Mouse (Mus musculus): ENCODE data around the gene Bicc1. TPM values are rescaled to one million over a fixed set of nuclear protein-coding genes. Genes with fewer than 3 reads are reported as not detected.
A peak's percentile ranks its signal among the peaks of the same experiment; 100 is the strongest.
"Not testable (repeated sequence)": the region's sequence is repeated elsewhere in the genome, so short reads cannot be mapped to it uniquely, and the experiment has no call there.

The Bicc1 gene
- total RNA-seq, 4 experiments from 2014 or later, result 4.8 to 7.1 (median 5.3) TPM

DNA sequence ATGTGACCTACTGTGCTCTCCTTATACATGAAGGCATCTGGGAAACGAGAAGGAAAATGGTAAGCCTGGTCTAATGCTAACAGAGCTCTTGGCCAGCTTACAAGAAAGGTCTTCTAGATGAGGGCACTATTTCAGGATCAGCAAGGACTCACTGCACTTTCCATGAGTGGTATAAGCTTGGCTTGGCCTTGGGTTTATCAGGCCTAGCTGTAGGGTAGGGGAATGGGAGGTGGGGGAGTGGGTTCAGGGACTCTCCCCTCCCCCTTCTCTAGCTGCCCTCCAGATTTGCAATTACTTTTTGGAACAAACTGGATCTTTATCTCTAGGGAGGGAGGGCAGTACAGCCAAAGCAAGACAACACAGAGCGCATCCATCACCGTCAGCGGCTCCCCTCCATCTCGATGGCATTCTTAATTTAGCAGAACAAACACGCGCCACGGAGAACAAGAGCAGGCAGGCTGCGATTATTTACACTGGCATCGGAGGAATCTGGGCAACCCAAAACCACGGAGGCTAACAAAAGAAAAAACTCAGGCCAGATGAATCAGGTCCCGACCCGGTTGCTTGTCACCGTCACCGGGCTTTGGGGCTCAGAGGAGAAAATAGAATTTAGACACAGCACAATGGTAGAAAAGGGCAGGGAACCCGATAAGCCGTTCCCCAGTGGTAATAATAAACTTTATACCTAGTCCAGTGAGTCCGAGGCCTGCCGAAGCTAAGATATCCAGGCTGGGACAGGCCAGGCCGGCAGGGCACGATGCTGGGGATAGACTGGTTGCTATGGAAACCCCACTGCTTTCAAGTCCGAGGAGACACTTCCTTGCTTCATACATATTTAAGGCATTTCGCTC is 210.0 kb downstream of the Bicc1 start:
- no peak for DNase-seq (ENCODE audit: low spot score in 2 of 2)

- peak; percentile 31 to 37 for DNase-seq (ENCODE audit: low spot score in 2 of 2)
These were observed 211.2 kb downstream of the Bicc1 start for GRCm38 (mm10) chr10:70948276-70948675.

DNA sequence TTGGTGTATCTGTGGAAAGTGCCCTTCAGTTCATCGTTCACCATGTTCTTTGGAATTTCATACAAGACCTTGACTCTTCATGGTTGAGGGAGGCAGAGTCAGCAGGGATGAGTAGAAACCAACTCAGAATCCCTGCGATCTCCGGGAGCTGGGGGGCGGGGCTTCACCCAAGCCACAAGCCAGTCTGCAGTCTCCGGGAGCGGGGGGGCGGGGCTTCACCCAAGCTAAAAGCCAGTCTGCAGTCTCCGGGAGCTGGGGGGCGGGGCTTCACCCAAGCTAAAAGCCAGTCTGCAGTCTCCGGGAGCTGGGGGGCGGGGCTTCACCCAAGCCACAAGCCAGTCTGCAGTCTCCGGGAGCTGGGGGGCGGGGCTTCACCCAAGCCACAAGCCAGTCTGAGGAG is 213.4 kb downstream of the Bicc1 start:
- DNase-seq (ENCODE audit: low spot score in 2 of 2), result not testable (repeated sequence)

DNA sequence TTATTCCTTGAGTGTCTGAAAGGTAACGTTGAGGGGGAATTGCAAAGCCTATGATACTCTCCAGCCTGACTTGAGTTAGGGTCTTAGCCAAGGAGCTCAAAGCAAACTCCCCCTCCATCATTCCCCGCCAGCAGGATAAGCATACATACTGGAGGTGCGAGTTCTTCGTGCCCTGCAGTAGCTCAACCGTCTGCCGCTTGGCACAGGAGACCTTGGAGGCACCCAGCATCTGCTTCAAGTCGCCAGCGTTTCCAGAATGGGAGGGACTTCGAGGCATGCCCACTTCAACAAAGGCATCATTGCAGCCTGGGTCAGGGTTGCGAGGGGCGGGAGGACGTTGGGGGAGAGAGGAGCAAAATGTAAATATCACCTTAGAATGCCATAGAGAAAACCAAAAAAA is 214.4 kb downstream of the Bicc1 start:
- no peak for DNase-seq (ENCODE audit: low spot score in 2 of 2)

GRCm38 (mm10) chr10:70941623-70942022 is 217.9 kb downstream of the Bicc1 start:
- DNase-seq (ENCODE audit: low spot score in 2 of 2), result no peak

DNA sequence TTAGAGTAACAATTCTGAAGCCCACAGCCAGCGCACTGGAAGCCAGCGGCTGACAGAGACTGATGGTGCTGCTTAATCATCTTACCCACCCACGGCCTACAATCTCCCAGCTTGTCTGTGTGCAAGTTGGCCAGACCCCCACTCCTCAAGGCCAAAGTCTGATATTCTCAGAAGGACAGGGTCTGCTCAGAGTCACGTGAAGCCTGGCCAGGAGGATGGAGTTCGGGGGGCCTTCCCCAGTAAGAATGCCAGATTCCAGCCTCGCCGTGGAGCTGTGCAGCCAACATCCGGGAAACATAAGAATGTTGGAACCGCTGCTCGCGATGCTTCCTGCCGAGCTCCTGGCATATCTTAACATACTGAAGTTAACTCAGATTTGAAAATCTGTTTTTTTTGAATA is 219.7 kb downstream of the Bicc1 start:
- DNase-seq (ENCODE audit: low spot score in 2 of 2), result no peak

DNA sequence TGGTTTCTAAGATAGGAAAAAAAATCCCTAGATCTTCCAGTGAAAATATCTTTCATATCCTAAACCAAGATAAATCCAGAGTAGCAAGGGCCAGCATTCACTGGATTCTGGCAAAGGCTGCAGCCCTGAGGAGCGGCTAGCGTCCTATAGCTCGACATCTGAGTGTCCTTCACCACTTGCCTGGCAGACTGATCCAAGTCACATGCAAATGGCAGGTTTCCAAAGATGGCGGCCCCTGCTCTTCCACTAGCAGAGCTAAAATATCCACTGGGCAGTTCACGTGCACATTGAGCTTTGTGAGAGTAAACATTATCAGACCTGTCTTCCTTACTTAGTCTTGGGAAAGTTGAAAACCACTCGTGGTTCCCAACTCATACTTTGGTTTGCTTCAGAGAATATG is 222.1 kb downstream of the Bicc1 start:
- DNase-seq (ENCODE audit: low spot score in 2 of 2), result no peak

DNA sequence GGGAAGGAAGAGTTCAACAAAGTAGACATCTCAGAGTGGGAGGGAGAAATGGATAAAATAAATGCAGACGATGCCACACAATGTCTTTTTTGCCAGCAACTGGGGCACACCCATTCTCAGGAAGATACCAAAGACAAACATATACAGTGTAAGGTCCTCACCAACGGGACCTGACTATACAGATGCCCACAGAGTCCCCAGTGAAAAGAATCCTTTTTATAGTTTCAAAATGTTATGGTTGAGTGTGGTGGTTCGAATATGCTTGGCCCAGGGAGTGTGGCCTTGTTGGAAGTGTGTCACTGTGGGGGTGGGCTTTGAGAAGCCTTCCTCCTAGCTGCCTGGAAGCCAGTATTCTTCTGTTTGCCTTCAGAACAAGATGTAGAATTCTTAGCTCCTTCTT is 223.5 kb downstream of the Bicc1 start:
- DNase-seq (ENCODE audit: low spot score in 2 of 2), result no peak

- no peak for DNase-seq (ENCODE audit: low spot score in 2 of 2)
These were observed 233.4 kb downstream of the Bicc1 start for GRCm38 (mm10) chr10:70926126-70926525.

- DNase-seq (ENCODE audit: low spot score in 2 of 2), result no peak
These were observed 235.2 kb downstream of the Bicc1 start for GRCm38 (mm10) chr10:70924348-70924747.

DNA sequence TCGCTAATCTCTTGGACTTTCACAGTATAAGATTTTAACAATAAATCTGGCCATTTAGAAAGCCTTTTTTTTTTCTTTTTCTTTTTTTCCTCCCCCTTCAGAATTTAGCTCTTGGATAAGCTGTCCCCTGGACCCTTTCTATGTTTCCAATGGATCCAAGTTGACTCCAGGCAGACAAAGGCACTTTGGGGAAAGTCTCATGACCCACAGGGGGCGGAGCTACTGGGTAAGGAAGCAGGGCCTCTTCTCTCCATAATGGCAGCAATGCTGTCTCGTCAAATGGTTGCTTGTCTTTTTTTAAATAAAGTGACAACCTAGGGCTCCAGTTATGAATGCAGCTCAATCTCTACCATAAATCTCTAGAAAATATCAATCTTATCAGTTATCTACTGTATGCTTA is 235.6 kb downstream of the Bicc1 start:
- DNase-seq (ENCODE audit: low spot score in 2 of 2), result no peak

DNA sequence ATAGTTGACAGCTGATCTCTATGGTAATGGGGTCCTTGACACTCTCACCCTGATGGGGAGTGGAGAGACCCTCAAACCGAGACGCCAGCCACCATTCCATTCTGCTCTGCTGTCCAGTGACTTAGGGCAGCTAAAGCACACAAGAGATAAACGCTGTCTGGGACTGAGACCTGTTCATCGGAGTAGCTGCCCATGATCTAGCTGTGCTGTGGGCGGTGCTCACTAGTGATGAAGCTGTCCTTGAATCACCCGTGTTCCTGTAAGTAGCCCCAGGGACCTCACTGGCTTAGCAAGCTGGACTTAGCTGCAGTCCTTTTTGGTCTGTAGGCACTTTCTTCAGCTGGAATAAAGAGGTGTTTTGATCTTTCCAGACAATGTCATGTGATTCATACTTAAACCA is 238.0 kb downstream of the Bicc1 start:
- no peak for DNase-seq (ENCODE audit: low spot score in 2 of 2)

DNA sequence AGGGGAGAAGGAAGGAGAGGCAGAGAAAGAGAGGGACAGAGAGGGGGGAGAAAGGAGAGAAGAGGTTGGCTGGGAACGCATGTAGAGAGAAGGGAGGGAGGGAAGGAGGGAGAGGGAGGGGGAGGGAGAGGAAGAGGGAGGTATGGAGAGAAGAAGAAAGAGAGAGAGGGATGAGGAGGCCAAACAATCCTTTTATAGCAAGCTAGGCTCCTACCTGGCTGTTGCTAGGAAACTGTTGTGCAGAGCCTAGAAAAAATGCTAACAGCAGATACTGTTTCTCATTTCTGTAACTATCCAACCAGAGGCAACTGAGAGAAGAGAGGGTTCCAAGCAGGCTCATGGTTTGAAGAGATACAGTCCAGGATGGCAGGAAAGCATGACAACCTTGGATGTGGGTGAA is 239.6 kb downstream of the Bicc1 start:
- DNase-seq (ENCODE audit: low spot score in 2 of 2), result no peak

- no peak for DNase-seq (ENCODE audit: low spot score in 2 of 2)
These were observed 240.4 kb downstream of the Bicc1 start for GRCm38 (mm10) chr10:70919031-70919663.

DNA sequence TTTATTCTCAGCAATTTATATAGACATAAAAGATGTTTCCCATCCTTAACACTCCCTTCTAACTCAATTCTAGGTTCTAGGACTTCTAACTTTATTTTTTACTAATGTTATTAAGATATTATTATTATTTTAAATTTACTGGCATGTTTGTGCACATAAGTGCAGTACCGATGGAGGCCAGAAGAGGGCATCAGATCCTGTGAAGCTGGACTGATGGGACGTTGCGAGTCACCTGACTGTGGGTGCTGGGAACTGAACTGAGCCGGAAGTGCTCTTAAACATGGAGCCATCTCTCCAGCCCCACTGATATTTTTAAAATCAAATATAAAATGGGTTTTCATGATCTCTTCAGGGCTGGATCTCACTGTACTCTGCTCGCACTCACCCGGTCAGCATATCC is 242.8 kb downstream of the Bicc1 start:
- no peak for DNase-seq (ENCODE audit: low spot score in 2 of 2)

DNA sequence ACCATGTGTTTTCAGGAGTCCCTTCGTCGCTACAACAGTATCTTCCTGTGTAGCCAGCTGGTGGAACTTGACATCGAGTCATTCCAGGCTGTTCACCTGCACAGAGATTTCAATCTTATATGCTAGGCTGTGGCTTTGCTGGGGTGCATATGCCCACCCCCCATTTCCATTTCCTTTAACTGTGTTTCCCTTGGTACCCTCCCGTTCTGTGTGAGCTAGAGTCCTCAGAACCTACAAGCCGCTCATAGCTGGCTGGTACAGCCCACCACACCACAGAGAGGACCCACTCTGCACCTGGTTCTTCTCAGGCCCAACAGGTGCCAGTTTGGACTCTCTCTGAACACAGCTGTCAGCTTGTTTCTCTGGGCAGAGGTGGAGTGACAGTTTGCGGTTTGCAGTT is 244.4 kb downstream of the Bicc1 start:
- no peak for DNase-seq (ENCODE audit: low spot score in 2 of 2)

DNA sequence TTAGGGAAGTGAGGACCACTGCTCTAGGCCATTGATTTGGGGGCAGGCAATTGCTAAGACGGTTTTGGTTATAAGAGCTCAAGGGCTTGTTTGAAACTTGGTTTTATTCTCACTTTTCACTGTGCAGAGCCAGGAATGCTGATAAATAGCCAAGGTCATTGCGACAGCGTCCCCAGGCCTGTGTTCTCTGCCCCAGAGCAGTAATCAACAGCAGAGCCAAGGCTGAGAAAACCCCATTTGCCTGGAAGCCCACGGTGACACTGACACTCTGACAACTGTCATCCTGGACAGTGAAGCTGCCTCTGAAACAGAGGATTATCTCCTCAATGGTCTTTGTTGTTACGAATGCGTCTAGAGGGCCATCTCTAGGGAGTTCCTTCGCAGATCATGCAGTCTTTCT is 255.6 kb downstream of the Bicc1 start:
- no peak for DNase-seq (ENCODE audit: low spot score in 2 of 2)

DNA sequence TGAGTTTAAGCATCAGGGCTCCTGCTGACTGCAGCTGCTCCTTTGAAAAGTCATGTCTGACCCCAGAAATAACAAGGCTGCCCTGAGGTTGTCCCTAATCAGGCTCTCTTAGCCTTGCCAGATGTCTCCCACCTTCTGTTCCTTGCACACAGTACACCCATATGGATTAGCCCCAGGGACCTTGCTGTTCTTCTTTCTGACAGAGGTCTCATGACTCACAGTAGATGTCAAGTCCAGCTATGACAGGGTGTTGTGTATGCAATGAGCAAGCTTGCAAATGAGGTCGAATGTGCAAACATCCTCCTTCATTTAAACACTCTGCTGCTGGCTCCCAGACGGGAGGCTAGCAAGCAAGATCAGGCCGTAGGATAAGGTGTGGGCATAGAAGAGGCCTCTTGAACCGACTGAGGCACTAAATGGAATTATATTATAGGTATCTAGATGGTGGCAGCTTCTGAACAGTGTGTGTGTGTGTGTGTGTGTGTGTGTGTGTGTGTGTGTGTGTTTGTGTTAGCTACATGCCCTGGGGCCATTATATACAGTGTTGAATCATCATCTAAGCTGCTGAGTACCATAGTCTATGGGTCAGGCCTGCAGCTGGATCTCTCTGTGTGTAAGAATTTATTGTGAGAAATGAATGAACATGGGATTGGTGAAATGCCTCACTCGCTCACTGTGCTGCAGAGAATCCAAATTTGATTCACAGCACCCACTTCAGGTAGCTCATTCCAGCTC is 256.6 kb downstream of the Bicc1 start:
- no peak for DNase-seq (ENCODE audit: low spot score in 2 of 2)

GRCm38 (mm10) chr10:70901193-70901875 is 258.2 kb downstream of the Bicc1 start:
- DNase-seq (ENCODE audit: low spot score in 2 of 2), result peak in 1 of 2 experiments; percentile 44

DNA sequence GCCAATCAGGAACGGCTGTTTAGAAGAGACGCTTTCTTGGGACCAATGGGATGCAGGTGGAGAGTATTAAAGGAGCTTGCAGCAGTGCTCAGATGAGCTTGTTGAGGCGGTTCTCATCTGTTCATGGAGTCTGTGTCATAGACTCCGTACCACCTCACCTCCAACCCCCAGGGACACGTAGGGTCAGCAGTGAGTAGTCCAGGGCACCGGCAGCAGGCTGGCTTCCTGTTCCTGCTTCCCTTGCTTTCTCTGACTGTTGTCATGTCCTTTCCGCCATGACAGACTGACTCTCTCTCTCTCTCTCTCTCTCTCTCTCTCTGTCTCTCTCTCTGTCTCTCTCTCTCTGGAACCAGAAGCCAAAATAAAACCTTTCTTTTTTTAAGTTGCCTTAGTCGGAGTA is 263.6 kb downstream of the Bicc1 start:
- no peak for DNase-seq (ENCODE audit: low spot score in 2 of 2)

GRCm38 (mm10) chr10:70878046-70878445 is 281.5 kb downstream of the Bicc1 start:
- no peak for DNase-seq (ENCODE audit: low spot score in 2 of 2)

DNA sequence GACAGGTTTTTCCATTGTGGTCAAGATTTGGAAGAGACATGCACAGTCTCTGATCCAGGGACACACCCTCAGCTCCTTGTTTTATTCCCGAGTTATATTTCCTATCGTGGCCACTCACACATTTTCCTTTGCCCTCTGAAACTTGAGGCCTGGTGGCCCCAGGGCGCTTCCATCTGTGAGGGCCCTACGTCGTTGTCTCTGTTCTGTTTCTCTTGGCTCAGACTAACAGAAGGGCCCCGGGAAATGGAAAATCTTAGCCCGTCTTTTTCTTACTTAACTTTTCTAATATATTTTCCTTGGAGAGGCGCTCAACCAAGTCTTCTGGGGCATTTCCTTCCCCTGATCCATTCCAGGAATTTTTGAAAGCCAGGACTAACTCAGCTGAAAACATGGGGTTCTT is 281.9 kb downstream of the Bicc1 start:
- DNase-seq (ENCODE audit: low spot score in 2 of 2), result no peak
